Mouse (Mus musculus) gastrocnemius, adult 8-10 months (tissue): ENCODE data around the gene Xpc. TPM values are rescaled to one million over a fixed set of nuclear protein-coding genes. Genes with fewer than 3 reads are reported as not detected.

Source experiments
- DNase-seq, 2 experiments: peaks; one replicate each; pipeline ENCODE4 v3.0.0; 2022; ENCODE audit warnings: low spot score in 2 of 2
- total RNA-seq, 4 experiments: library from RNA; stranded (reverse); gene quantifications; 2 replicates each; pipeline ENCODE4 v1.2.4; 2022

The Xpc gene
- 1 to 10 TPM; 6.4 to 9.5 (median 8.2) TPM for total RNA-seq

DNA sequence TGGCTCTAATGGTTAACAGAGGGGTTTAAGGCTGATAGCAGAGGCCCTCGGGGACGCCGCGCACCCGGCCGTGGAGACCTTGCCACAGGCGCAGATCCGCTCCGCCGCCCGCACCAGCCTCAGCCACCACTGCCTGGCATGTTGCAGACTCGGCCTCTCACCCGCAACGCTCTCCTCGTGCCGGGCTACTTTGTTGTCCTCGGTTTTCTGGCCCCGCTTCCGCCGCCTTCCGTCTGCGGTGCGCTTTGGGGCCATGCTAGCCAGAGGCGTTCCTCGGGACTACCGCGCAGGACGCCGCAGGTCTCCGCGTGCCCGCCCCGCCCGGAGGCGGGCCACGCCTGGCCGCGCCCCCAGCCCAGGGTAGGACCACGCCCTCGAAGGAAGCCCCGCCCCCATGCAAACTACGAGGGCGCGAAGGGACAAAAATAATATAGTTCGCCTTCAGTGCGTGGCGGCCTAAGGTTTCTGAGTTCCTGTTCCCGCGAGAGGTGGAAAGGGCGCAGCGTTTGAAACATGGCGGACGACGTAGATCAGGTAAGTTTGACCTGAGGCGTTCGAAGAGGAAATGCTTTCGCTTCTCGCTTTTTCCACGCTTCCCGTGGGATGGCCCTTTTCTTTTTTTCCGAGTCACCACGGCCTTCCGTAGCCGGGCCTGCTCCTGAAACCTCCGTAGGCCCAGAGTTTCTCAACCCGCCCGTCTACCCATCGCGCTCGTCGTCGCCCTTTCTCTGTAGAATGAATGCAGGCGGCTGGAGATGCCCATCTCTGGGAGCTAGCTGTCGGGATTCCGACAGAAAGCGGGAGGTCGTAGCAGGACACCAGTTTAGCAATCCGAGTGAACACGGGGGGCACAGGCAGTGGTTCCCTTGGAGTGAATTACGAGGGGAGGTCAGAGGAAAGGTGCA is at the start of gene Xpc, which contains the start of gene Lsm3:
Gene Xpc (minus strand): TSS at position 344 of the 905 bp plus-strand sequence.
Gene Lsm3 (plus strand): TSS at position 384 of the 905 bp plus-strand sequence.
- peak; percentile 96 to 98 for DNase-seq

DNA sequence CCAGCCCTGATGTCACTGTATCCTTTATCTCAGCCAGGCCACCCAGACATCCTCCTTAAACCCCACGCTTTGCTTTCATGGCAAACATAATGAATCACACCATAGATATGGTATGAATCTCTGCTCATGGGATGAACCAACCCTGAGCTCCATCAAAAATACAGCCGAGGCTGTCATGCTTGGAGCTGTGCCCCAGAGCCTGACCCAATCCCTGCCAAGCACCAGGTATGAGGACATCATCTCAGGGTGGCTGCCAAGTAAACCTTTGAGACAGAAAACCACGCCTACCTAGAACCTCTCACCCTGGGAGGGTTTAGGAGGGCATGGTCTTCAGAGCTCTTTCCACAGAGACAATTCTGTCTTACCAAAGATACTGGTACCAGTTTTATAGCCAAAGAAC is 47.3 kb upstream of the Xpc start:
- DNase-seq = no peak

DNA sequence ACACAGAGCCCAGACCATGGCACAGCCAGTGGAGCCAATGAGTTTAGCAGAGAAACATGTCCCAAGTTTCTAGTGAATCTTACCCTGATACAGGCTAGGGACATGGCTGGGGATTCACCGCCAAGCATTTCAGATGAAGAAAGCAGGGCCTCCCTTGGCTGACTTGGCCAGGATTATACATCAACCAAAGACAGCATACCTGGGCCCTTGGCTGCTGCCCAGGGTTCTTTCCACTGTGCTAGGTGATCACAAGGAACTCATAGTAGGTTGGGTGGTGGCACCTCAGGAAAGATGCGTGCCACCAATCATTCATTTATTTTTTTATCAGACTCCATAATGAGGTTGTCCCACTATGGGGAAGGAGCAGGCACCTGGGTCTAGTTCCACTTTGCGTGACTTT is 44.5 kb upstream of the Xpc start:
- no peak for DNase-seq

DNA sequence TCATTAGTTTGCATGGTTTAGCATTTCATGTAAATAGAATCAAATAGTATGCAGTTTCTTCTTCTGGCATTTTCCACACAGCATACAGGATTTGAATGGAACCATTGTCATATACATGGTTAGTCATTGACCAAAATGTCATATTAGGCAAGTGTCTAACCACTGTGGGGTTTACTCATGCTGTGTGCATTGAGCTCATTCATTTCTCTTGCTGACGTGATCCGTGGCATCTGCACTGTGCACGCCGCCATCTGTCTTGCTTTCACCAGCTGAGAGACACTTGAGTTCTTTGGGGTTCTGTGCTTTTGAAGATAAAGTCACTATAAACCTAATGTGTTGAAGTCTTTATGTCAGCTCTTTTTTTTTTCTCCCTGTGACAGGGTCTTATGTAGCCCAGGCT is 43.7 kb upstream of the Xpc start:
- no peak for DNase-seq

DNA sequence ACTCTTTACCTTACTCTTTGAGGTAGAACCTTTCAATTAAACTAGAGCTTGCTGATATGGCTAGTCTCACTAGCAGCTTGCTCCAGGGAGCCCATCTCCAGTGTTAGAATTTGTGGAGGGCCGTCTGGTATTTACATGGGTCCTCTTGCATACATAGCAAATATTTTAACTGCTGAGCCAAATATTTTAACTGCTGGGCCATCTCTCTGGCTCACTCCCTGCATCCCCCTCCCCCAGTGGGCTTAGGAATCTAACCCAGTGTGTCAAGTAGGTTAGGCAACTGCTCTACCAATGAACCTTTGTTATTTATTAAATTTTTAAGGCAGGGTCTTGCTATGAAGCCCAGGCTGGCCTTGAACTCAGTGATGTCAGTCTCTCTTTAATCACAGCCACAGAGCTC is 42.9 kb upstream of the Xpc start:
- no peak for DNase-seq

DNA sequence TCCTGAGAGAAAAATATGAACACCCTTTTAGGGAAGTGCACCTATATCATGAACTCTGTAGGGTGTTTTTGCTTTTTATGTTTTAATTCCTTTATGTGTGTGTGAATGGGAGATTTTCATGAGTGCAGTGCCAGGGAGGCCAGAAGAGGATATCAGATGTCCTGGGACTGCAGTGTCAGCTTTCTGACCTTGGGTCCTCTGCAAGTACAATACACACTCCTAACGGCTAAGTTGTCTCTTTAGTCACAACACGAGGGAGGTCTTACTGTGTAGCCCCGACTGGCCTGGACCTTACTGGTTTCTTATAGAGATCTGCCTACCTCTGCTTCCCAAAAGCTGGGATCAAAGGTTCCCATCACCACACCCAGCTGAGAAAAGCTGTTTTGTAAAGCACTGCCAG is 37.0 kb upstream of the Xpc start:
- no peak for DNase-seq

DNA sequence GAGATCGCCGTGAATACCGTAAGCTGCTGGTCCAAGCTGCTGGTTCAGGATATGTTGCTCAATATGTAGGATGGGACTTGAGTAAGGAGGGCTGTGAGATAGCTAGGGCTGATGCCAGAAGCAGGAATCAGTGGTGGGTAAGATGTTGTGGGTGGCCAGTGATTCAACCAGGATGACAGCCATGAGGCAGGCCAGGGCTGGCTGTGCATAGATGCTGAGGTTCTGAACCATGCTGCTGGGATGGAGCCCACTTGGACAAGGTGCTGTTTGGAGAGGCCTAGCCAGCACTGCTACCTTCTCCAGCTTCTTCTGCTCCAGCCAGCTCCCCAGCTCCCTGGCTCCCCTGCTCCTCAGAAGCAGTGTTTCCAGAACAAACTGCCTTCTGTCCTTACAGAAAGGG is 36.0 kb upstream of the Xpc start:
- no peak for DNase-seq

DNA sequence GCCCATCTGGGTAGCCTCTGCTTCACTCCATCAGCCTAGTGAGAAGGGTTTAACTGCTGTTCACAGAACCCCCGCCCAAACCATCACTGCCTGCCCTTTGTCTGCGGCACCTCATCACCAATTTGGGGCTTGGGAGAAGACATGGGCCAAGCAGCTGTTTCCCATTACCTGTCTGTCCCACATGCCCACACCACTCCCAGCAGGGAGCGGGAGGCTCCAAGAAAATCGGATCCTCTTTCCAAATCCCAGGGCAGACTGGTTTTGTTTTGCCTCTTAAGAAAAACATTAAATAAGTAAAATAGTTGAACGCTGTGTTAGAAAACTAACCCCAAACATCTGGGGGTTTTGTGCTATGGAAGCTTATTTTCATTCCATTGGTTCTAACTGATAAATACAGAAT is 33.9 kb upstream of the Xpc start:
- no peak for DNase-seq

DNA sequence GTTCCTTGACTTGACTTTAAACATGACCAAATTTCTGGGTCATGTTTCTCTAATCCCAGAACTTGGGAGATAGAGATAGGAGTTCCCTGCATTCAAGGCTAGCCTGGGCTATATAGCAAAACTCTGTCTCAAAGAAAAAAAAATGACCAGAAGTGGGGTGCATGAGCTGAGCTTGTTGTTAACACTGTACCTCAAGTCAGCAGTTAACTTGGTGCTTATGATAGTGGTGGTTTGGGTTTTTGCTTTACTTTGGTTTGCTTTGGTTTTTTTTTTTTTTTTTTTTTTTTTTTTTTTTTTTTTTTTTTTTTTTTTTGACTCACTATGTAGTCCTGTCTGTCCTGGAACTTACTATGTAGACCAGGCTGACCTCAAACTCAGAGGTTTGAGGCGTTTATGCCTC is 31.6 kb upstream of the Xpc start:
- DNase-seq = no peak

DNA sequence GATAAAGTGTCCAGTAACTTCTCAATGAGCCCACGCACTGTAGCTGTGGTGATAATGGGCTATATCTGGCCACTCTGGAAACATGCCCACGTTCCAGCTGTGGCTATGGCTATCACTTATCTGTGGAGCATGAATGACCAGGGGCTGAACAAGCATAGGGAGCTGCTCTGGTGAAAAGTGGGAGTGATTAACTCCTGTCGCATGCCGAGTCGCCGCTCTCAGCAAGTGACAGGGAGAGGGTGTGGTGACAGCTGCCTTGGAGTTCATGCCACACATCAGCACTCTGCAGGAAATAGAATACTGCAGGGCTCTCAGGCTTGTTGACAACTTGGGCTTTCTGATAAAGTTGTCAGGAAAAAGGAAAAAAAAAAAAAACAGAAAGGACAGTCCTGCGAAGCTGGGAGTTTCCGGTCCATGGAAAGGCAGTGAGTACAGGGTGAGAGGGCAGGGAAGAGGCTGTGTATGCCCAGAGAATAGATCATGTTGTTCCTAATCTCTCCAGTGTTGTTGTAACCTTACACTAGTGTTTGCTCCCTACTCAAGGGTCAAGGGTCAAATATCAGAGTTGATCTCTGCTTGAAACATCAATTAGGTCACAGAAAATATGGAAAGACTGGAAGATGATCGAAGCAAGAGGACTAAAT is 30.7 kb upstream of the Xpc start:
- no peak for DNase-seq

DNA sequence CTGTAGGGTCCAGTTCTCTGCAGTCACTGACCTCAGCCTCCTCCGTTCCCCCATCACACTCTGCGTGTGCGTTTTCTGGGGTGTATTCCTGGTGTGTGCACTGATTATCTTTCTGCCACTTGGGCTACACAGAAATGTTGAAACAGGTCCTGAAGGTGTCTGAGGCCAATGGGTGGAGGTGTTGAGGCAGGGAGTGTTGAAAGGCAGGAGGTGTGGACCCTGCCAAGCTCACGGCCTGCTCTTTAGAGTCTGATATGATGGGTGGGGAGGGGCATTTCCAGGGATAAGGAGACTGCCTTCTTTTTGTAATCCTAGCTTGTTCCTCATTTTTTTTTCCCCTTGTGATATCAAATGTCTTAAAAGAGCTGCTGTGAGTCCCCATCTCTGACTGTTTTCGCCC is 27.4 kb upstream of the Xpc start:
- DNase-seq = no peak

DNA sequence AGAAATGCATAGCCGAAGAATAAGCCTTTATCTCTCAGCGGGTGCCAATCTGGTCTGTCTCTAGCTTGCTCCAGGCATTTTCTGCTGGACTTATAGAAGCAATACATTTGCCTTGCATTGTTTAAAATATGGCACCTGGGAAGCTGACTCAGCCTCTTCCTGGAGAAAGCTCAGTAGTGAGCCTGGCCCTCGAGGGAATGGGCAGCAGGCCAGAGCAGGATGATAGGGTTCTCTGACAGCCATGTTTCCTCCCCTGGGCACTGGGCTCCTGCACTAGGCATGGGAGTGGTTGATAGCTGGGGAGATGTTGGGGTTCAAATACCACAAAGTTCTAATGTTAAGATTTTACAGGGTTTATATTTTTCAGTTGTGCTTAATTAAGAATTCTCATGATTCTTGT is 25.6 kb upstream of the Xpc start:
- no peak for DNase-seq

DNA sequence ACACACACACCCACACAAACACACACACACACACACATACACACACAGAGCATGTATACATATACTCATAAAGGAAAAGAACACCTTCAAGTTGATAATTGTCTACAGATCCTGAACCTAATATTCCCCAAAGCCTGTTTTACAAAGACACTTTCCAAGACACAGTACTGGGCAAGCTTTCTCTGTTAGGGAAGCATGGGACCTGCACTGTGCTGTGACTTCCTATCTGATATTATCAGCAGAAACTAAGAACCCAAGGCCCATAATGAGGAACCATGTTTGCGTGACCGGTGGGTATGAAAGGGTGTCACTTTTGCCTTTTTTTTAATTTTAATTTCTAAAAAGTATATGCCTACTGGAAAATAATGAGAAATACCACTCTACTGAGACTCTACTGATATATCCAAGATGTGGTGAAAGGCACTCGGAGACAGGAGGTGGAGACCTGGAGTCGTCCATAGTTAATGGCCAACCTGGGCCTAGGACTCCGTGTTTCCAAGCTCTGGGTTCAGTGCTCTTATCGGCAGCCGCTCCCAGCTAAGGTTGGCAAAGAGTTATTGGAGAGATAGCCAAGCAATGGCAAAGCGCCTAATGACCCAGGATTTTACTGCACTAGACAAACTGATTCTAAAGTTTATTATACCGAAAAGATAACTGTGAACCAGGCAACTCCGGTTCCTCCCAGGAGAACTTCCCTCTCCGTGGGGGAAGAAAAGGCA is 20.5 kb upstream of the Xpc start:
- DNase-seq = no peak

DNA sequence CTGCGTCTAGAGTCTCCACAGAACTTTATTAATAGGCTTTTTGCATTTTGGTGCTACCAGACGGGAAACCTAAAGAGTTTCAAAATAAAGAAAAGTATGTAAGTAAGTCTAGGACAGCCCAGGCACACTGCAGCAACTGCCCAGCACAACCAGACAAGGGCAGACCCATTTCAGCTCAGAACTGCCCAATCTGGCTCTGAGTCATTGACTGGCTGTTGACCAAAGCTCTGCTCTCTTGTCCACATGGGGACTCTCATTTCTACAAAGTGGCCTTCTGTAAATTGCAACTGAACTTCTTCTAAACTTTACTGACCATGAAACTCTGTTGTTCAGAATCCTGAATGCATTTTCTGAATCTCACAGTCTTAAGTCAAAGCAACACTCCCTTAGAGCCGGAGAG is 19.5 kb upstream of the Xpc start:
- no peak for DNase-seq

DNA sequence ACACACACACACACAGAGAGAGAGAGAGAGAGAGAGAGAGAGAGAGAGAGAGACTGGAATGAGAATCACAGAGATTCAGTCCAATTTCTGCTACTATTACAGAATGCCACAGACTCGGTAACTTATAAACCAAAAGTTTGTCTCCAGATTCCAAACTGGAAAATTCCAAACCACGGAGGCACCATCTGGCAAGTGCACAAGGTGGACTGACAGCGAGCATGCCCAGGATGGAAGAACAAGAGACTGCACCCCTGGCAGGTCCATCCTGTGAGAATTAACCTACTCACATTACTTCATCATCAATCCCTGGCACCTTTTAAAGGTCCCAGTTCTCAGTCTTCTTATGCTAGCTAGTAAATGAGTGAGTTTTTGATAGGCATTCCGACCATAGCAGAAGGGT is 18.6 kb upstream of the Xpc start:
- no peak for DNase-seq

DNA sequence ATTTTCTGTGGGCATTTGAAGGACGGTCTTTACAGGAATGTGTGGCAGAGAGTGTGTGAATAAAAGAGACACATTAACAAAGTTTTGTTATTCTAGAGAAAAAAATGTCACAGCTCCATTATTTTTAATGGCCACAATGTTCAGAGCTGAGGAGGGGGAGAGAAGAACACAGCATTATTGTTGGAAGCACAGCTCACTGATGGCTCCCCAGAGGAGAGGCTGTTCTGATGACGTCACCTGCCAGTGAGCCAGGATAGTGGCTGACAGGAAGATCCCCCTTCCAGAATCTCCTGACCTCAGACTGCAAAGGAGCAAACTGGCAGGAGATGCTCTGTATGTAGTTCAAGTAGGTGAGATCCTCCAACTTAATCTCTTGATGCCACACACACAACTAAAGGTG is 18.1 kb upstream of the Xpc start:
- DNase-seq = no peak

DNA sequence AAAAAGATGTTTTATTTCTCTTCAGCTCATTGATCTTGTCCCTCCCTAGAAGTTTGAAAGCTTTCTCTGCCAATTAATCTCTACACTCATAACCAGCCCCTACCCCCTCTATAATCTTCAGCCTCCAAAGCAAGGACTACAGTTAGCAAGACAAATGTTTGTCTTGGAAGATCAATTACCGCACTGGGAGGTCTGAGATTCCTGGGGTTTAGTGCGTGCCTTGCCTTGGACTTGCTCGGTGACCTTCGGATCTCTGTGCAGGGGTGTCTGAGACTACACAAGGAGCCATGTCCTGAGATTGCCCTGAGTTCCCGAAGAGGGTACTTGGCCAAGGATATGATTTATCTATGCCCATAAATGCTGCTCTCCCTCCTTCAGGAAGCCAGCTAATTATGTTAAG is 17.7 kb upstream of the Xpc start:
- no peak for DNase-seq

DNA sequence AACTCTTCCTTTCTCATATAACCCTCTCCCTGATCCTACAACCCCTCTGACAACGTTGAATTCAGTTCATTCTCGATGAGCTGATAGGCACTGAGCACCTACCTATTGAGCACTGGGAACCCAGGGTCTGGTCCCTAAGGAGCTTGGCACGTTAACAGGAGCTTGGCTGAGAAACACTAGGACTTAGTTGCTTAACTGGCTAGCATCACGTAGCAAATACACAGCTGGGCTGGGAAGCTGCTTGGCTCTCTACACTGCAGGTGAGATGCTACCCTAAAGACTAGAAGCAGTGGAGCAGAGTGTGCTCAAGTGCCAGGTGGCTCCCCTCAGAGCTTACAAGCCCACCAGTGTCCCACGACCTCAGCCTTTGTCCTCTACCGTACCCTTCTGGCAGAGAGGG is 17.0 kb upstream of the Xpc start:
- no peak for DNase-seq

DNA sequence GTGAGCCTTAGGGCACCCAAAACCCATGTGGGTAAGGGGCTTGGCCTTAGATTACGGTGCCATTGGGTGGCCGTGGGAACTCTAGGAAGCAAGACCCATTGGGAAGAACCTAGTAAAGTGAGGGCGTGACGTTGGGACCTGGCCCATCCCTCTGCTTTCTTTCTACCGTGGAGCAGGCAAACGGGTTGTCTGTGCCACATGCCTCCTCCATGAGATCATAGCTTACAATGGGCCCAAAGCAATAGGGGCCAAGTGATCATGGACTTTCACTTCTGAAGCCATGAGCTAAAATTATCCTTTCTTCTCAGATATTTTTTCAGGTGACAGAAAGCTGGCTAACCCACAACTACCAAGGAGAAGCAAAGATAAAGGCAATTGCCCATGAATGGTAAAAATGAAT is 15.6 kb upstream of the Xpc start:
- no peak for DNase-seq

DNA sequence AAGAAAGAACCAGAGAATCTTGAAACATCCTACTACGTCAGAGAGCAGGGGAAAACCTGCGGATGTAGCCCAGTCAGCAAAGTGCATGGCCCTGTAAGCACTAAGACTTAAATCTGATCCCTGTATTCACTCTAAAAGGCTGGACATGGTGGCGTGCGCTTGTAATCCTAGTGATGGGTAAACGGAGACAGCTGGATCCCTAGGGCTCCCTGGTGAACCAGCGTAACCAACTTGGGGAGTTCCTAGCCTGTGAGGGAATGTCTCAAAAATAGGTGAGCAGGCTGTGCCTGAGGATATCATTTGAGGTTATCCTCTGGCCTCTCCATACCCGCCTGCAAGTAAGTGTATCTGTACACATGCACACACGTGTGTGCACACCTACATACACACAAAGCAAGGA is 15.0 kb upstream of the Xpc start:
- no peak for DNase-seq

DNA sequence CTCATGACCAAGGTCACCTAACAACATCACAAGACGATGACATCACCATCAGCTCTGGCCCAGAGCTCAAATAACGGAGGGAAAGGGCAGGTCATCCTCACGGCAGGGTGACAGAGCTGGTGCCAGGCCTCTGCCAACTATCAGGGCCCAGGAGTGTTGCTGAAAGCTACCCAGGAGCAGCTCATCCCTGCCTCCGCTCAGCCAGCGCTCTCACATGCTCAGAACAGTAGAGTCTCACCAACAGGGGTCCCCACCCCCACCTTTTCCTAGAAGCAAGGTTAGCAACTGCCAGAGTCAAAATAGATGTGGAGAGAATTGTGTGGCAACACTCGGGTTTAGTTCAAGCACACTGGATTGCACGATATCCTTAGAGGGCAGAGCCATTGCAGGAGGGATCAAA is 12.6 kb upstream of the Xpc start:
- peak; percentile 48 to 79 for DNase-seq

DNA sequence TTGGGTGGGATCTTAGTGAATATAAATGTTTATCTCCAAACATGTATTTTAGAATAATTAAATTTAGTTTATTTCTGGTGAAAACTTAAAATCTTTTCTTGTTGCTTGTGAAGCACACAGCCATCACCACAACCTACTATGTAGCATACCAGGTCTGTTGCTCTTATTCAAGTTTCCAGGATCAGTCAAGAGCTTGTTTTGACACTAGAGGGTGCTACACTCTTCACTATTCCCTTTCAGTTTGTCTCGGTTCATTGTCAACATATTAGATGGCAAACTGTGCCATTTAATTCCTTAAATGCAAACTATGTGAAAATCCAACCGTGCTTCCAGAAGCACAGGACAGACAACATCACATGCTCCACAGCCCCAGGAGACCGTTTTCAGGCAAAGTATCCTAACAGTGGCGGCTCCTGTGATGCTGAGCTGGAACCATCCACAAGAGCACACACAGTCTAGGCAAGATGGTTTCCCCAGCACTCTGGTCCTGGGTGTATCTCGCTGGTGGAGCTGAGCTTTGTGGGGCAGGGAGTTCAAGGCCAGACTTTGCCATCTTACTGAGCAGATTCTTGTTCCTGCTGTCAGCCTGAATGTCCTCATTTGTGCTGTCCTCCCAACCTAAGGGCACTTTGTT is 11.7 kb upstream of the Xpc start:
- DNase-seq = no peak
